Mouse (Mus musculus) colon, adult 2 months (tissue): ENCODE data around the gene Snx10. TPM values are rescaled to one million over a fixed set of nuclear protein-coding genes. Genes with fewer than 3 reads are reported as not detected.

ENCODE experiments used
- polyA plus RNA-seq: library from polyadenylated mRNA; depleted of rRNA; stranded (reverse); fragments of >200 nt; gene quantifications from 2 replicates; pipeline ENCODE4 v1.2.3, GENCODE M21; 2012; rRNA removed

Snx10 gene
- polyA plus RNA-seq: 0.67 and 1.7 TPM in 2 replicates

GRCm38 (mm10) chr6:51523807-51524320 lies at the start of gene Snx10:
TSS of gene Snx10 (plus strand) at chr6:51523901.

Other genes with a start within 250 kb of the Snx10 start
- 2.2 and 2.6 TPM in 2 replicates for gene Nfe2l3, start 91.2 kb upstream of the Snx10 start, polyA plus RNA-seq
- gene Hnrnpa2b1, start 54.0 kb upstream of the Snx10 start, polyA plus RNA-seq: 31.7 and 39.8 TPM in 2 replicates
- gene Cbx3, start 53.5 kb upstream of the Snx10 start, polyA plus RNA-seq: 3.5 and 4.2 TPM in 2 replicates